Mouse (Mus musculus) gastrocnemius, adult 8-10 months (tissue): ENCODE results near the gene Ube2b. TPM values are rescaled to one million over a fixed set of nuclear protein-coding genes. Genes with fewer than 3 reads are reported as not detected.

Experiments used
- DNase-seq, 2 experiments: peaks; one replicate each; pipeline ENCODE4 v3.0.0; 2022; ENCODE audit warnings: low spot score in 2 of 2
- total RNA-seq, 4 experiments: library from RNA; stranded (reverse); gene quantifications; 2 replicates each; pipeline ENCODE4 v1.2.4; 2022

The Ube2b gene
- 100 to 1,000 TPM; 518 to 669 (median 555) TPM for total RNA-seq

- DNase-seq: peak; percentile 95 to 96
Measured at GRCm38 (mm10) chr11:52000290-52000962, at the start of gene Ube2b. Gene Ube2b (minus strand): TSS chr11:52000762.

- DNase-seq: no peak
Measured at GRCm38 (mm10) chr11:52046446-52047165, 46.0 kb upstream of the Ube2b start.

DNA sequence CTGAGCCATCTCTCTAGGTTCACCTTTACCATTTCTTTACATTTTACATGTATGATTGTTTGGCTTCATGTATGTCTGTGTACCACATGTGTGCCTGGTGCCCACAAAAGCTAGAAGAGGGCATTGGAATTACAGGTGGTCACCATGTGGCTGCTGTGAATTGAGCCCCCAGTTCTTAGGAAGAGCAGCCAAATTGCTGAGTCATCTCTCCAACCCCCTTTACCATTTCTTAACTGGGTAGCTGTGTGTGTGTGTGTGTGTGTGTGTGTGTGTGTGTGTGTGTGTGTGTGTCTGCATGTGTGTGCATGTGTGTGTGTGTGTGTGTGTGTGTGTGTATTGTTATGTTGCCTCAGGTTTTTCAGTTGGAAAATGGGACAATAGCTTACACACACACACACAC is 43.6 kb upstream of the Ube2b start:
- DNase-seq: no peak

DNA sequence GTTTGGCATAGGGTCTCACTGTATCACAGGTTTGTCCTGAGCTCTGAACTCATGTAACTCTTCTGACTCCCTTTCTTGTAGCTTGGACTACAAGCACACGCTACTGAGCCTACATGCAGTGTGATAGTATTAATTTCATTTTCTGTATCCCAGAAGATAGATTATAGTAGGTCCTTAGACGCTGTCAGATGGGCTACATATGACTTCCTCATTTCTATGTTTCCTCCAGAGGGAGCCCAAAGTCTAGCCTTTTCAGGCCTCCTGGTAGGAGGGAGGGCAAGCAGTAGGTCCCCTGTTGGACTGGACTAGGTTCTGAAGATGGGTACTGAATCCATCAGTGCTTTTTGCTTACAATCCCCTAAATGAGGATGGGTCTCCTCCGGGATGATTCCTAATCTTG is 42.7 kb upstream of the Ube2b start:
- DNase-seq: no peak

DNA sequence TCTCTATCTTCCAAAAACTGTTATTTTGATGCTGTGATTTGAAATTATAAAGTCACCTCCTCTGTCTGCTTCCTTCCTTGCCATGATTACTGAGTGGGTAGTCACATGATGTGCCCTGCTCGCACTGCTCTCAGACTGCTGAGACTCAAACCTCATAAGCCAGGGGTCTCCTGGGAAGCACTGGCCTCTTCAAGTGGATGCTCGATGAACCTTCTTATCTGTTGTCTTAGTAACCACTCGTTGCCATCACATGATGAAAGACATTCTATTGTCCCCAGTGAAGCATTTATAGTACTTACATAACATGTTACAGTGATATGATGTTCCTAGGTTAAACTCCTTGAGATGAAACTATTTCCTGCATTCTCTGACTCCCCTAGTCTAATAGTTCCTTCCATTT is 37.1 kb upstream of the Ube2b start:
- no peak for DNase-seq

DNA sequence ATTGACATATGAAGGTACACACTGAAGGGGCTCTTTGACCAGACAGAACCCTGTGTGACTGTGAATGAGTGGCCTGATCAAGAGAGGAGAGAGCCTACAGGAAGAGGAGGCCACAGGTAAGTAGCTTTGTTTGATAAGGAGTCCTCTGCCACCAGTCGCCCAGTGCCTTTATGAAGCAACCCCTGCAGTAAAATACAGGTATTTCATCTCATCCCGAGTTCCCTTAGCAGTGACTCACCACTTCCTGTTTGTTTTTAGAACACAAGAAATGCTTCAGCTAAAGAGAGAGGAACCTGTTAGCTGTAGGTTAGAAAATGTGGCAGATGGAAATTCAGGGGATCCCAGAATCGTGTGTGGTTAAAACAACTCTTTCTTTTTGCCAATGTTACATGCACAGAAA is 35.3 kb upstream of the Ube2b start:
- DNase-seq: no peak

DNA sequence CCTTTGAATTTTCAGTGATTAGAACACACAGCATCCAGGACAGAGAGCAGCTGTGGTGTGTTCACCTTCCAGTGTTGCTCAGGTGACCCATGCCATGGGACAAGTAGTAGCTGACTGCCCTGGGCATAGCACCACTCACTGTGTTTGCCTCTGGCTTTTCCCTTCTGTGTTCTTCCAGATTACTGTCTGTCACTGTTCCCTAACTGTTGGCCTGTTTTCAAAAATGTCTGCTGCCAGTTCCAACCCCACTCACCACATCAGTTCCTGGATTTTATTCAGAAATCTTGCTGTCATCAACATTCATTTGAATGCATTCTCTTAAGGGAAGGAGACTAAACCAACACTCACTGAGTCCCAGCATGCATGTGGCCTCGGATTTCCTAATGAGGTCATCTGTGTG is 33.4 kb upstream of the Ube2b start:
- no peak for DNase-seq

DNA sequence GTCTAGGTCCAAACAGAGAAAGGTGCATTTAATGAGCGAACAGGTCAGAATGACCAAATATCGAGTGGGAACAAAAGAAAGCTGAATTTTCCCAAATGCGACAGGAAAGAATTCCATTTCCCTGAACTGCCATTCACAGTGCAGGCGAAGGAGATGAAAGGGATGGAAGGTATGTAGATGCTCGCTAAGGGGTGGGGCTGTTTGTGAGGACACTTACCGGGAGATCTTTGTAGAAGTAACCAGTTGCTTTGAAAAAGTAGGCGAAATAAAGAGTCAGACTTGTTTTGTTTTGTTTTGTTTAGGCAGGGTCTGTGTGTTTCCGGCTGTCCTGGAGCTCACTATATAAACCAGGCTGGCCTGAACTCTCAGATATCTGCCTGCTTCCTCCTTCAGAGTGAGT is 31.8 kb upstream of the Ube2b start:
- no peak for DNase-seq

DNA sequence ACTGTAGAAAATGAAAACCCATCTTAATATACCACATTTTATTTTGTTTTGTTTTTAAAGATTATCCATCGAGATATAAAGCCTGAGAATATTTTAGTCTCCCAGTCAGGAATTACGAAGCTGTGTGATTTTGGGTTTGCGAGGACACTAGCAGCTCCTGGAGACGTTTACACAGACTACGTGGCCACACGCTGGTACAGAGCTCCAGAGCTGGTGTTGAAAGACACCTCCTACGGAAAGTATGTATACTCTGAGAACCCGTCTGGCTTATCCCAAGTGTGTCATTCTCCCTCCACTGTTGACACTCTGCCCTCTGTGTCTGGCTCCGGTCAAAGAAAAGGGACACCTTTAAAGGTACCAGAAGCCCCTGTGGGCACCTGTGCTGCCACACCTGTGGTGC is 17.7 kb upstream of the Ube2b start:
- DNase-seq: no peak

DNA sequence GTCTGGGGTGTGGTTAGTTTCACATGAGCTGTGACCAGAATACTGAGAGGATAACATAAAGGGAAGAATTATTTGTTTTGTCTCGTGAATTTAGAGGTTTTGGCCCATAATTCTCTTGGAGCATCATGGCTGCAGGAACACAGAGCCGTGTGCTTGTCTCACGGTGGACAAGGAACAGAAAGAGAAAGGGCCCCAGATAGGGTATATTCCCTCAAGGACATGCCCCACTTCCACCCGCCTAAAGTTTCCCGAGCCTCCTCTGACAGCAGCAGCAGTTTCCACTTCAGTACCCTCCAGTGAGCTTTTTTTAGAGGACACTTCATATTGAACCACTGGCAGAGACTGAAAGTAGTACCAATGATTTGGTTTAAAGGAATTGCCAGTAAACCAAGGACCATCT is 11.0 kb upstream of the Ube2b start:
- DNase-seq: no peak

GRCm38 (mm10) chr11:52011011-52011410 is 10.4 kb upstream of the Ube2b start:
- DNase-seq: no peak

DNA sequence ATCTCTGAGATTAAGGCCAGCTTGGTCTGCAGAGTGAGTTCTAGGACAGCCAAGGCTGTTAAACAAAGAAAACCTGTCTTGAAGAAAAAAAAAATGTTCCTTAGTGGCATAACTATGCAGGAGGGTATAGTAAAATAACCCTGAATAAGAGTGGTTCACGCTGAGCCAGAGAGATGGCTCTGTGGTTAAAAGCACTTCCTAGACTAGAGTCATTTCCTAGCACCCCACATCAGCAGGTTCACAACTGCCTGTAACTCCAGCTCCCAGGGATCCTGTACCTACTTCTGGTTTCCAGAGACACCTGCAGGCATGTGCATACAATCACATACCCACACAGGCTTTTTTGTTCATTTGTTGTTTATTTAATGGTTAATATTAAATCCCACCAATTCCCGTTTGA is 5.0 kb upstream of the Ube2b start:
- DNase-seq: no peak

- peak; percentile 91 to 94 for DNase-seq
Measured at GRCm38 (mm10) chr11:52003772-52004528, 3.4 kb upstream of the Ube2b start, which contains the start of gene Cdkl3. Gene Cdkl3 (plus strand): TSS chr11:52004221.

DNA sequence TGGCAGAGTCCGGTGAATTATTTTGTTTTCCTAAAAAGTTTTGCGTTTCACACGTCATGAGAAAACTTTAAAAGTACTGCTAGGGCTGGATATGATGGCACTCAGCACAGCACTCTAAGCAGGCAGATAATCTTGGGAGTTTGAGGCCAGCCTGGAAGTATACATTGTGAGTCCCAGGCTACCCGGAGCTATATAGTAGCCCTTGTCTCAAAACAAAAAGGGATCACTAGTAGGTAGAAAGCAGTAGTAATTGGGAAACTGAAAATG is 2.9 kb upstream of the Ube2b start:
- DNase-seq: no peak

DNA sequence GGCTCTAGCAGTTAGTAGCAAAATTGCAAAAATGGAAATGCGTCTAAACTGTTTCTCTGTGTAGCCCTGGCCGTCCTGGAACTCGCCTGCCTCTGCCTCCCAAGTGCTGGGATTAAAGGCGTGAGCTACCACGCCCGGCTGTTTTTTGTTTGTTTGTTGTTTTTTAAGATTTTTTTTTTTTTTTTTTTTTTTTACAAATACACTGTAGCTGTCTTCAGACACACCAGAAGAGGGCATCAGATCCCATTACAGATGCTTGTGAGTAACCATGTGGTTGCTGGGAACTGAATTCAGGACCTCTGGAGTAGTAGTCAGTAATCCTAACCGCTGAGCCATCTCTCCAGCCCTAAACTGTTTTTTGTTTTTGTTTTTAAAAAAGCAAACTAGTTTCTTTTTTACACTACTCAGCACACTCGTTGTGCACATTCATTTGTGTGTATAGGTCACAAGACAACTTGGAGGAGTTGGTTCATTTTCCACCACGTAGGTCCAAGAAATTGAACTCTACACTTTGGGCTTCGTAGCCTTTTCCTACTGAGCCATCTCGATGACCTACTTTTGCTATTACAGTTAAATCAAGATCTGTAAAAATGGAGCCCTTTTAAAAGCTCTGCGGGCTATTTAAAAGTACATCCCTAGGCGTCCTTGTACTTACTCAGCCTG is 2.4 kb upstream of the Ube2b start:
- no peak for DNase-seq

GRCm38 (mm10) chr11:52001861-52002260 is 1.3 kb upstream of the Ube2b start:
- DNase-seq: no peak

- DNase-seq: no peak
Measured at GRCm38 (mm10) chr11:52001341-52001740, 779 bp upstream of the Ube2b start.

DNA sequence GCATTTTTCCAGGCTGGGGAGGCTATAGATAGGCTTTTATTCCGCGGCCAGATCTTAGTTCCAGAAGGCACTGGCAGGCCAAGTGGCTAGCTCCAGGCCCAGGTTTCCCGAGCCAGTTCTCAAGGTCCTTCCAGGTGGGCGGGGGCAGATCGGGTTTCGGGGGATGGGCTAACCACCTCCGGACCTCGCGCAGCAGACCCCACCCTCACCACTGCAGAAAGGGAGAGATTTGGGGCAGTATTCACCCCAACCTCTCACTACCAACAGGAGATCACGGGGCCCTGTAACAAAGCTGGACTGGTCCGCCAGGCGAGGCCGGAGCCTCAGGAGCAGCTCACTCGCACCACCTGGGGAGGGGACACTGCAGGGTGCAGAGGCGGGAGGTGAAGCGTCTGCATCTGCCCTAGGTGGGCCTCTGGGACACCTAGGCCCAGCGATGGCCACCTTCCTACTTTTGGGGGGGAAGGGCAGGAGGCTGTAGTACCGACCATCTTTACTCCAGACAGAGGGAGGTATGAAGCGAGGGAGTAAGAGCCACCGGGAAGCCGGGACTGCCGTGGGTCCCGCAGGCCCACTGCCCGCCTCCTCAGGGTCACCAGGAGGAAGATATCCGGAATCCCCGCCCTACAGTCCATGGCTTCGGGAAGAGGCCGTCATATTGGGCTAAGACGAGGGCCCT is 812 bp downstream of the Ube2b start:
- DNase-seq: peak; percentile 79 to 86

DNA sequence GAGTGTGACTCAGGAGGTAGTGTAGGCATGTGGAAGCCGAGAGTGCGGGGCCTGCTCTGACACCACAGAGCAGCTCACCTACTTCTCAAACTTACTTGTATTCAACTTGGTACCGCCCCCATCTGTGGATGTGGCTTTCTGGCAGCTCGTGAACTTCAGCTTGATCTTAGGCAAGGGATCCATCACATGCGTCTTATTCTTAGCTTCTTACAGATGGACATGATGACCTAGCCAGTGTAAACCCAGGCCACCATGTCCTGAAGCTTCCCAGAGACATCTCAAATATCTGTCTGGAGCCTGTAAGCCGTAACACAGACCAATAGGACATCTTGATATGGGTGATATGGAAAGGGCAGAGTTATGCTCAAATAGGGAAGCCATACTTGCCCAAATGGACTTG is 28.9 kb downstream of the Ube2b start:
- DNase-seq: peak; percentile 29 to 64

GRCm38 (mm10) chr11:51969511-51969910 is 31.1 kb downstream of the Ube2b start:
- no peak for DNase-seq

DNA sequence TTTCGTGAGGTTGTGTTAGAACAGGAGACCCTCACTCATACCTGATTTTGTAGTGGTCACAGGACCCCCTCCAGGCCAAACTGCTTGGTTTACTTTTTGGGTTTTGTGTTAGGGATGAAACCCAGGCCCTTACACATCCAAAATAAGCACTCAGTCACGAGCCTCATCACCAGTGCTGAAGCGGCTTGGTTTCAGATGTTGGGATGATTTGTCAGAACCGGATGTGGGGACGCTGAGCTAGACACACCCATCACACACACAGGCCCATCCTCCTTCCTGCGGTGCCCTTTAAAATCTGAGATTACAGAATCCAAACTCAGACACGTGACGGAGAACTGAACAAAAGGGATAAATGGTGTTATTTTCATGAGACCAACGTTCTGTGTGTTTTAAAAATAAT is 31.7 kb downstream of the Ube2b start:
- no peak for DNase-seq
